Mouse (Mus musculus): ENCODE data around the gene Gm49378. TPM values are rescaled to one million over a fixed set of nuclear protein-coding genes. Genes with fewer than 3 reads are reported as not detected.

Gm49378 gene
- polyA plus RNA-seq, 1 experiment, result 0.13 TPM

- Histone ChIP-seq H3K79me3 (ENCODE audit: low read depth) (peaks cover 50% of the 10 kb centered on the region), H3ac (ENCODE audit: control insufficient read depth, insufficient read length, low read depth) (peak within 1 kb of the TSS; percentile 92), H3K27me3 (ENCODE audit: control insufficient read depth, insufficient read depth, insufficient read length) (no peaks in the 10 kb centered on the region), H3K4me3 (ENCODE audit: insufficient read depth, poor library complexity, severe bottlenecking) (peak within 1 kb of the TSS; percentile 75), H3K79me2 (ENCODE audit: control insufficient read depth, insufficient read depth) (peaks cover 70% of the 10 kb centered on the region), H3K36me3 (ENCODE audit: control insufficient read depth, insufficient read depth) (peaks cover 44% of the 10 kb centered on the region)
- TF ChIP-seq MAX (IDR thresholded peaks at IDR 0.05) (peak; percentile 89), MYOG (IDR thresholded peaks at IDR 0.05; ENCODE audit: control insufficient read depth, extremely low read depth, insufficient read length) (no peak), MYOD1 (IDR thresholded peaks at IDR 0.05; ENCODE audit: control insufficient read depth, insufficient read length, low read depth) (no peak), CEBPB (IDR thresholded peaks at IDR 0.05; ENCODE audit: low read depth) (no peak), CTCF (IDR thresholded peaks at IDR 0.05; ENCODE audit: control insufficient read depth, insufficient read depth, insufficient read length) (no peak)
Measured at GRCm38 (mm10) chr14:55671833-55672740, 34.4 kb upstream of the Gm49378 start, which contains the start of the genes Gmpr2 and Nedd8. TSS of gene Gmpr2 (plus strand) at chr14:55671941. TSS of gene Nedd8 (minus strand) at chr14:55672124.

GRCm38 (mm10) chr14:55671486-55671832 is 33.8 kb upstream of the Gm49378 start:
- no peaks in the 10 kb centered on the region for H3K27me3 ChIP-seq (ENCODE audit: control insufficient read depth, insufficient read depth, insufficient read length)
- H3K79me3 ChIP-seq (ENCODE audit: low read depth), result peaks cover 54% of the 10 kb centered on the region
- H3K79me2 ChIP-seq (ENCODE audit: control insufficient read depth, insufficient read depth), result peaks cover 76% of the 10 kb centered on the region
- H3K4me3 ChIP-seq (ENCODE audit: insufficient read depth, poor library complexity, severe bottlenecking), result peak overlapping the region; percentile 75
- TF ChIP-seq MAX (IDR thresholded peaks at IDR 0.05) (no peak), FOSL1 (IDR thresholded peaks at IDR 0.05; ENCODE audit: insufficient read depth, low read length, poor library complexity, severe bottlenecking) (no peak), CEBPB (IDR thresholded peaks at IDR 0.05; ENCODE audit: low read depth) (no peak), MYOD1 (IDR thresholded peaks at IDR 0.05; ENCODE audit: control insufficient read depth, insufficient read length, low read depth) (no peak), CTCF (IDR thresholded peaks at IDR 0.05; ENCODE audit: control insufficient read depth, insufficient read depth, insufficient read length) (no peak), USF1 (IDR thresholded peaks at IDR 0.05; ENCODE audit: low read depth) (no peak), MYOG (IDR thresholded peaks at IDR 0.05; ENCODE audit: control insufficient read depth, extremely low read depth, insufficient read length) (no peak)
- peaks cover 37% of the 10 kb centered on the region for H3K36me3 ChIP-seq (ENCODE audit: control insufficient read depth, insufficient read depth)
- H3ac ChIP-seq (ENCODE audit: control insufficient read depth, insufficient read length, low read depth), result peak overlapping the region; percentile 92

- H3ac ChIP-seq (ENCODE audit: control insufficient read depth, insufficient read length, low read depth), result no peak overlapping the region
- H3K27me3 ChIP-seq (ENCODE audit: control insufficient read depth, insufficient read depth, insufficient read length), result no peaks in the 10 kb centered on the region
- TF ChIP-seq CTCF (IDR thresholded peaks at IDR 0.05; ENCODE audit: control insufficient read depth, insufficient read depth, insufficient read length) (no peak), CEBPB (IDR thresholded peaks at IDR 0.05; ENCODE audit: low read depth) (no peak), MYOG (IDR thresholded peaks at IDR 0.05; ENCODE audit: control insufficient read depth, extremely low read depth, insufficient read length) (no peak), USF1 (IDR thresholded peaks at IDR 0.05; ENCODE audit: low read depth) (no peak), FOSL1 (IDR thresholded peaks at IDR 0.05; ENCODE audit: insufficient read depth, low read length, poor library complexity, severe bottlenecking) (no peak), MYOD1 (IDR thresholded peaks at IDR 0.05; ENCODE audit: control insufficient read depth, insufficient read length, low read depth) (no peak), MAX (IDR thresholded peaks at IDR 0.05) (no peak)
- H3K79me3 ChIP-seq (ENCODE audit: low read depth), result no peaks in the 10 kb centered on the region
- no peak overlapping the region for H3K4me3 ChIP-seq (ENCODE audit: insufficient read depth, poor library complexity, severe bottlenecking)
- H3K79me2 ChIP-seq (ENCODE audit: control insufficient read depth, insufficient read depth), result peaks cover 19% of the 10 kb centered on the region
- peaks cover 23% of the 10 kb centered on the region for H3K36me3 ChIP-seq (ENCODE audit: control insufficient read depth, insufficient read depth)
Measured at GRCm38 (mm10) chr14:55660636-55661035, 22.9 kb upstream of the Gm49378 start.

- H3K79me3 ChIP-seq (ENCODE audit: low read depth), result no peaks in the 10 kb centered on the region
- H3K27me3 ChIP-seq (ENCODE audit: control insufficient read depth, insufficient read depth, insufficient read length), result no peaks in the 10 kb centered on the region
- H3K4me3 ChIP-seq (ENCODE audit: insufficient read depth, poor library complexity, severe bottlenecking), result peak within 1 kb of the TSS; percentile 42
- TF ChIP-seq USF1 (IDR thresholded peaks at IDR 0.05; ENCODE audit: low read depth) (no peak), CEBPB (IDR thresholded peaks at IDR 0.05; ENCODE audit: low read depth) (no peak), CTCF (IDR thresholded peaks at IDR 0.05; ENCODE audit: control insufficient read depth, insufficient read depth, insufficient read length) (peak; percentile 73)
- H3K79me2 ChIP-seq (ENCODE audit: control insufficient read depth, insufficient read depth), result peaks cover 13% of the 10 kb centered on the region
- peaks cover 23% of the 10 kb centered on the region for H3K36me3 ChIP-seq (ENCODE audit: control insufficient read depth, insufficient read depth)
- H3ac ChIP-seq (ENCODE audit: control insufficient read depth, insufficient read length, low read depth), result peak within 1 kb of the TSS; percentile 73
Measured at GRCm38 (mm10) chr14:55659960-55660573, 22.4 kb upstream of the Gm49378 start, which contains the start of gene Mdp1. TSS of gene Mdp1 (minus strand) at chr14:55660508.

GRCm38 (mm10) chr14:55658011-55658410 is 20.3 kb upstream of the Gm49378 start:
- TF ChIP-seq MYOG (IDR thresholded peaks at IDR 0.05; ENCODE audit: control insufficient read depth, extremely low read depth, insufficient read length) (no peak), FOSL1 (IDR thresholded peaks at IDR 0.05; ENCODE audit: insufficient read depth, low read length, poor library complexity, severe bottlenecking) (no peak), CEBPB (IDR thresholded peaks at IDR 0.05; ENCODE audit: low read depth) (no peak), MYOD1 (IDR thresholded peaks at IDR 0.05; ENCODE audit: control insufficient read depth, insufficient read length, low read depth) (no peak), CTCF (IDR thresholded peaks at IDR 0.05; ENCODE audit: control insufficient read depth, insufficient read depth, insufficient read length) (no peak), MAX (IDR thresholded peaks at IDR 0.05) (no peak), USF1 (IDR thresholded peaks at IDR 0.05; ENCODE audit: low read depth) (no peak)
- Histone ChIP-seq H3K4me3 (ENCODE audit: insufficient read depth, poor library complexity, severe bottlenecking) (no peak overlapping the region), H3K79me3 (ENCODE audit: low read depth) (no peaks in the 10 kb centered on the region), H3K36me3 (ENCODE audit: control insufficient read depth, insufficient read depth) (peaks cover 15% of the 10 kb centered on the region), H3ac (ENCODE audit: control insufficient read depth, insufficient read length, low read depth) (no peak overlapping the region), H3K79me2 (ENCODE audit: control insufficient read depth, insufficient read depth) (no peaks in the 10 kb centered on the region), H3K27me3 (ENCODE audit: control insufficient read depth, insufficient read depth, insufficient read length) (no peaks in the 10 kb centered on the region)

All from C2C12 (cell line).